ENCODE assay signal across 13 mouse cellular contexts in the genomic region with DNA sequence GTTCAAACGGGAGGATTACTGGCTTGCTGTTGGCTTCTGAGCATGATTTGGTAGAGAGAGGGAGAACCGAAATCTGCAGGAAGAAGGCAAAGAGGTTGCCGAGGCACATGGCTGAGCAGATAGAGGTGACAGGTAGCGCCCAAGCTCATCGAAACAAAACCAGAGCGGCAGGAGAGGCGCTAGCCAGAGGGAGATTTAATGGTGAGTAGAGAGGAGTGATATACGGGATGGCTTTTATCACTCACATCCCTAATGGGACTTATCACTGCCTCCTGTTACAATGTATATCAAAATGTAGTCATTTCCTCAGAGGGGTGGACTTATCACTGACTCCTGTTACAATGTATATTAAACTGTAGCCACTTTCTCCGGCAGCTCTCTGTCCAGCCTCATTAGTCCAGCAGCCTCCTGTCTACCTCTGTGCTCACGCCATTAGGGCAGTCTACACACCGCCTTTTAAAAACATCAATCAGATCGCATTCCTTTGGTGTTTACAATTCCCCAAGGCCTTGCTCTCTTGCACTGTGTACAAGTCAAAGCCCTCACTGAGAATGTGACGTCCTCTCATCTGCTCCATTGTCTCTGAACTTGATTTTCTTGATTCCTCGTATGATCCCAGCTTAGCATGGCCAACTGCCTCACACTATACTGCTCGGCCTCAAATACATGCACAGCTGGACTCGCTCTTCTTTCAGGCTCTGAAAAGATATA. TPM values are rescaled to one million over a fixed set of nuclear protein-coding genes. Genes with fewer than 3 reads are reported as not detected.
DNase-seq lines count a peak whose midpoint lies in the region; ATAC-seq and TF ChIP-seq lines count a peak whose summit lies in the region.
"Had no signal": no experiment of that assay in that cellular context is flagged by ENCODE, and none has a peak within 500 bp of the region (broad histone marks: within the 10 kb centered on the region; RNA-seq: fewer than 3 reads in every experiment).

No protein-coding gene starts in this region.

- H3K4me2 ChIP-seq in forebrain, embryonic 13.5 days: no peak overlapping the region
- H3K4me2 ChIP-seq in forebrain, postnatal 0 days (ENCODE audit: low read depth): no peak overlapping the region
- no peak overlapping the region for H3K4me2 ChIP-seq in lung, embryonic 16.5 days (ENCODE audit: low read depth, low read length)
- H3K4me2 ChIP-seq in midbrain, embryonic 13.5 days (replicated peaks): no peak overlapping the region
- H3K4me2 ChIP-seq: heart, embryonic 15.5 days; neural tube, embryonic 12.5 days had no signal

- peak; percentile 36; the same call in 1 of the 2 replicates for ATAC-seq in forebrain, embryonic 13.5 days
- ATAC-seq in forebrain, postnatal 0 days: no peak
- peak; percentile 34; the same call in 1 of the 2 replicates for ATAC-seq in lung, embryonic 16.5 days (ENCODE audit: low read depth)
- ATAC-seq in midbrain, embryonic 13.5 days: peak; percentile 69
- no peak for ATAC-seq in inflammation-experienced regulatory T-cells, adult 6 months

- no peak overlapping the region for H3K9ac ChIP-seq in forebrain, embryonic 13.5 days
- no peak overlapping the region for H3K9ac ChIP-seq in forebrain, postnatal 0 days
- H3K9ac ChIP-seq in lung, embryonic 16.5 days (ENCODE audit: low read length): no peak overlapping the region
- H3K9ac ChIP-seq in midbrain, embryonic 13.5 days (replicated peaks): no peak overlapping the region
- H3K9ac ChIP-seq: heart, embryonic 15.5 days; neural tube, embryonic 12.5 days had no signal

- 32% methylated on average over 16 of the region's 16 CpGs for WGBS in forebrain, embryonic 13.5 days
- WGBS in forebrain, postnatal 0 days: 46% methylated on average over 16 of the region's 16 CpGs
- WGBS in lung, embryonic 16.5 days: 38% methylated on average over 16 of the region's 16 CpGs
- 45% methylated on average over 16 of the region's 16 CpGs for WGBS in midbrain, embryonic 13.5 days

- H3K4me1 ChIP-seq in forebrain, embryonic 13.5 days: peaks cover 4% of the 10 kb centered on the region; the same call in 1 of the 2 replicates
- no peaks in the 10 kb centered on the region for H3K4me1 ChIP-seq in forebrain, postnatal 0 days (ENCODE audit: insufficient read depth)
- no peaks in the 10 kb centered on the region for H3K4me1 ChIP-seq in lung, embryonic 16.5 days (replicated peaks; ENCODE audit: control insufficient read depth, insufficient read depth, low read length)
- H3K4me1 ChIP-seq in midbrain, embryonic 13.5 days (replicated peaks): no peaks in the 10 kb centered on the region

- H3K4me3 ChIP-seq in forebrain, embryonic 13.5 days: no peak overlapping the region
- no peak overlapping the region for H3K4me3 ChIP-seq in forebrain, postnatal 0 days (ENCODE audit: low read depth, low read length)
- no peak overlapping the region for H3K4me3 ChIP-seq in lung, embryonic 16.5 days (ENCODE audit: low read length)
- H3K4me3 ChIP-seq in midbrain, embryonic 13.5 days (replicated peaks): no peak overlapping the region
- H3K4me3 ChIP-seq: heart, embryonic 15.5 days; neural tube, embryonic 12.5 days had no signal

- H3K9me3 ChIP-seq in forebrain, embryonic 13.5 days (replicated peaks): no peaks in the 10 kb centered on the region
- H3K9me3 ChIP-seq in forebrain, postnatal 0 days (ENCODE audit: low read length): no peaks in the 10 kb centered on the region
- no peaks in the 10 kb centered on the region for H3K9me3 ChIP-seq in lung, embryonic 16.5 days (ENCODE audit: control insufficient read depth, low read length)
- no peaks in the 10 kb centered on the region for H3K9me3 ChIP-seq in midbrain, embryonic 13.5 days
- H3K9me3 ChIP-seq: heart, embryonic 15.5 days; neural tube, embryonic 12.5 days had no signal

- no peaks in the 10 kb centered on the region for H3K36me3 ChIP-seq in forebrain, embryonic 13.5 days (ENCODE audit: poor library complexity, severe bottlenecking)
- no peaks in the 10 kb centered on the region for H3K36me3 ChIP-seq in forebrain, postnatal 0 days (ENCODE audit: insufficient read depth)
- no peaks in the 10 kb centered on the region for H3K36me3 ChIP-seq in lung, embryonic 16.5 days (ENCODE audit: control insufficient read depth, insufficient read depth, low read length)
- H3K36me3 ChIP-seq in midbrain, embryonic 13.5 days: no peaks in the 10 kb centered on the region
- H3K36me3 ChIP-seq: G1E; heart, embryonic 15.5 days; neural tube, embryonic 12.5 days had no signal

- no peaks in the 10 kb centered on the region for H3K27me3 ChIP-seq in forebrain, embryonic 13.5 days
- H3K27me3 ChIP-seq in forebrain, postnatal 0 days (ENCODE audit: insufficient read depth, low read length): no peaks in the 10 kb centered on the region
- no peaks in the 10 kb centered on the region for H3K27me3 ChIP-seq in lung, embryonic 16.5 days (ENCODE audit: control insufficient read depth, insufficient read depth, low read depth, low read length)
- H3K27me3 ChIP-seq in midbrain, embryonic 13.5 days: no peaks in the 10 kb centered on the region
- H3K27me3 ChIP-seq: heart, embryonic 15.5 days; neural tube, embryonic 12.5 days had no signal

- no peak overlapping the region for H3K27ac ChIP-seq in forebrain, embryonic 13.5 days
- H3K27ac ChIP-seq in forebrain, postnatal 0 days (ENCODE audit: low read depth, low read length): no peak overlapping the region
- no peak overlapping the region for H3K27ac ChIP-seq in lung, embryonic 16.5 days (ENCODE audit: low read length)
- H3K27ac ChIP-seq in midbrain, embryonic 13.5 days: no peak overlapping the region
- H3K27ac ChIP-seq: heart, embryonic 15.5 days; neural tube, embryonic 12.5 days had no signal

- TF ChIP-seq CTCF in forebrain, postnatal 0 days (IDR thresholded peaks at IDR 0.05; ENCODE audit: low read depth): no peak

- no peak for DNase-seq in forebrain, postnatal 0 days
- no peak for DNase-seq in lung, postnatal 10 days
- DNase-seq in embryo, embryonic 11 days: peak; percentile 30
- no peak for DNase-seq in frontal cortex, adult 2 months (ENCODE audit: extremely low spot score in 1 of 2, low spot score in 1 of 2)
- DNase-seq: B cell, adult 2 months; cerebellum, adult 11-12 months had no signal

RNA-seq across cellular contexts. Expression of gene Ppm1h, which starts 59.0 kb away (rescaled TPM):
- 6.5 and 7.0 TPM in 2 replicates for polyA plus RNA-seq in forebrain, embryonic 13.5 days (2015; fragmentation: Nextera tagmentation; extraction: Ambion mirVana)
- 28.9 and 31.7 TPM in 2 replicates for total RNA-seq in forebrain, postnatal 0 days (2014; rRNA removed)
- polyA plus RNA-seq in forebrain, postnatal 0 days (2015; fragmentation: Nextera tagmentation; extraction: Ambion mirVana): 21.0 and 31.1 TPM in 2 replicates
- 7.3 and 7.7 TPM in 2 replicates for polyA plus RNA-seq in lung, embryonic 16.5 days (2015; fragmentation: Nextera tagmentation; extraction: Ambion mirVana)
- polyA plus RNA-seq in midbrain, embryonic 13.5 days (2015; fragmentation: Nextera tagmentation; extraction: Ambion mirVana): 12.6 and 14.8 TPM in 2 replicates
- 29.9 and 31.0 TPM in 2 replicates for polyA plus RNA-seq in frontal cortex, adult 2 months (2012; rRNA removed)
- 10 to 100 TPM; 37.7 to 55.1 (median 44.0) TPM for polyA plus RNA-seq in inflammation-experienced regulatory T-cells, adult 6 months (2017; shearing (Covaris generic))
- polyA plus RNA-seq: G1E had no signal

Comparison
In these comparisons a context has a peak if more than half of its experiments do, and no peak if none do; other contexts are left out.
1. ATAC-seq: peak in forebrain, embryonic 13.5 days (single experiment), lung, embryonic 16.5 days (single experiment) and midbrain, embryonic 13.5 days (single experiment); none in forebrain, postnatal 0 days (single experiment) and inflammation-experienced regulatory T-cells, adult 6 months (single experiment).